Mouse (Mus musculus) kidney, postnatal 4 days (tissue): ENCODE data around the gene Prmt9.

Experiments used
- DNase-seq, 2 experiments: peaks; one replicate each; pipeline ENCODE4 v3.0.0; 2021; ENCODE audit warnings: mixed read lengths in 2 of 2

Prmt9 gene

DNA sequence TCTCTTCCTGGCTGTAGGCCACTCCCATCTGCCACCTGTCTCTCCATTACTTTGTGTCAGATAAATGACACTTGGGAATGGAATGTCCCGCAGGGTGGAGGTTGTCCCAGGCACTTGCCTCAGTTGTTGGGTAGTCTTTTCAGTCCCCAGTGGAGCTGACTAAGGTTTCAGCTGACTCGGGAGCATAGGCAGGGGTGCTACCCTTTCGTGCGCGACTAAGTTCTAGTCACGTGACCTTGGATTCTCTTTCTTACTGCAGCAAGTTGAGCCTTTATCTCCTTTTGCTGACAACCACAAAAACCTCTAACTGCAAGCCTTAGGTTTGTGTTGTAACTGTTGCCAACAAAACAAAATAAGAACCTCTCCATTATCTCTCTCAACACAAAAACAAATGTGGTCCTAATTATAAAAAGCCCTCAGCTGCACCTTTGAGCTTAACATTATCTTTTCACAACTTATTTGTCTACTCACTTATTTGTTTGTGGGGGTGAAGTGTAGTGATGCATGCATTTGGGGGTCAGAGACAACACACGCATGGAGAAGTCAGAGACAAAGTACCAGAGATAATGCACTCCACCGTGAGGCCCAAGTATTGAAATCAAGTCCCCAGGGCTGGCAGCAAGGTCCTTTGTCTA lies 14.7 kb upstream of the Prmt9 start:
- no peak for DNase-seq

DNA sequence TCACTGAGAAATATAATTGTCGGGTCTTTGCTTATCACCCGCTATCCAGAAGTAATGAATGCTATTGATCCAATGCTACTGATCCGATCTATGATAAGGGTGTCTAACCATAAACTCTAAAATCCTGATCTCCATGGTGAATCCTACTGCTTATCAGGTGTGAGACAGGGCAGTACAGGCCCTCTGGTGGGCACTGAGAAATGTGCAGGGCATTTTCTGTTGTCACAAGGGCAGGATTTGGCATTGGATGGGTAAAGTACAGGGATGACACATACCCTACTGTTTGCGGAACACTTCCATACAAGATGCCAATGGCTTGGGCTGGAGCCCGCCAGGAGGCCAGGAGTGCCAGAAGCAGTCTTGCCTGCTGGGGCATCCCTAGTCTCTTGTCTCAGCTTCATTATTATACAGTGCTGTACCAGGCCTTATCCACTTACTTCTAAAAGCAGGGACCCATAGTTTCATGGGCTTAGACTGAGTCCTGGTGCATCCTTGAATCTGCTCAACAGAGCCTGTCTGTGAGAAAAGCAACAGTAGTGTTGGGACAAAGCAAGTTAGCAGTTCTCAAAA lies 14.1 kb upstream of the Prmt9 start:
- peak; percentile 72 to 78 for DNase-seq

DNA sequence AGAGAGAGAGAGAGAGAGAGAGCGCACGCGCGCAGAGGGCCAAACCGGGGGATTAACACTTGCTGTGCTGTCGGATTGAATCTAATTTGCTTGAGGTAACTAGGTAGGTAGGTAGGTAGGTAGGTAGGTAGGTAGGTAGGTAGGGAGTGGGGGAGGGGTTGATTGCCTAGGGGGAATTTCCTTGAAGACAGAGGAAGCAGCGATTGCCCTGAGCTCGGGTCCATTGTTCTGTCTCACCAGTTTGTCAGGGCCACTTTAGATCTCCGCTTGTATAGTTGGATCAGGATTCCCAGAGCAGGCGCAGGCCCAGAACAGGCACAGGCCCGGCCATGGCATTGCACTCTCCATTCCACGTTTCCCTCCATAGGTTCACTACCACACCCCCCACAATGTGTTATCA lies 12.4 kb upstream of the Prmt9 start:
- no peak for DNase-seq

DNA sequence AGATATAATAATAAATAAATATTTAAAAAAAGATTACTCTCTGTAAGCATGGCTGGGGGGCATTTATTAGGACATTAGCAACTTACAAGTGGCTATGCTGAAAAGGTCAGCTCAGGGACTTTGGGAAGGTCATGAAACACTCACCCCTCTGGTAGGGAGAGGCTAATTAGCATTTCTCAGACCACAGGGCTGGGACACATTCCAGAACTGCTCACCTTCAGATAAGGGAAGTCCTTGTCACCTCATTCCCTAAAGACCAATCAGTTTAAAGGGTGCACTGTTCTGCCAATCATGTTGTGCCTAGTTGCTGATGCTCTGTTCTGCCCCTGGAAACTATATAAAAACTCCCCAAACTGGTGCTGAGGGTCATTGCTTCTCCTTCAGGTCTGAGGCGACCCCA lies 10.9 kb upstream of the Prmt9 start:
- no peak for DNase-seq

DNA sequence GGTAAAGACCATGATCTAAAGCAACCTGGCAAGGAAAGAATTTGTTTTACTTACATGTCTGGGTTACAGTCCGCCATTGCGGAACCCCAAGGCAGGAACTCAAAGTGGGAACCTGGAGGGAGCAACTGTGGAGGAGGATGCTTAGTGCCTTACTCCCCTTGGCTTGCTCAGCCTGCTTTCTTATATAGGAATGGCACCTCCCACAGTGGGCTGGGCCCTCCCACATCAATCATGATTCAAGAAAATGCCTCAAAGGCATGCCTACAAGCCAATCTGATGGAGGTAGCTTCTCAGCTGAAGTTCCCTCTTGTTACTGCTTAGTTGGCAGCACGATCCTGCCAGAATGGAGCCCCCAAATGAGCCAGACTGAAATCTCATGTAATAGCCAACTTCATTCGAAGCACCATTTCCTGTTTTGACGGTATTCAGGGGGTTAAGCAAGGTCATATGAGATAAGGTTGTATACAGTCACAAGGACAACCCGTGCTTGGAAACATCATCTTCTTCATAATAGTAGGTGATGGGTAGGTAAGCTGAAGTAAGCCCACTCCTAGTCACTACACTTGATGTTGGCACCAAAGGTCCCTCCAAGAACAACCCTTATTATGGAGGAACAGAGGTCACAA lies 5.9 kb upstream of the Prmt9 start:
- DNase-seq: no peak

DNA sequence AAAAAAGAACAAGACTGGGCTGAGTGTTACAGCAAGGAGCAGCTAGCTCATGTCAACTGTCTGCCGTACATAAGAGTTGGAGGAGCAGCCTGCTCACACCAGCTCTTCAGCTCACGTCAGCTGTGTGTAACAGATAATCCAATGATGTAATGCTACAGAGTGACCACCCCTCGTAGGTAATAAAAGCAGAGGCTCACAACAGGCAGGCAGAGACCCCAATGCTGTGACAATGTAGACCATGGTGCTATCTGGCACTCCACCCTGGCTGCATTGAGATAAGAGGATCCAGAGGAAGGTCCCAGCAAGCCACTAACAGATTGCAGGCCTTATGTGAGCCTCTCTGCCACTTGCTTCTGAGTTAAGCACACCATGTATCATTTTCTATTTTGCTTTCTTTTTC lies 4.8 kb upstream of the Prmt9 start:
- DNase-seq: no peak

DNA sequence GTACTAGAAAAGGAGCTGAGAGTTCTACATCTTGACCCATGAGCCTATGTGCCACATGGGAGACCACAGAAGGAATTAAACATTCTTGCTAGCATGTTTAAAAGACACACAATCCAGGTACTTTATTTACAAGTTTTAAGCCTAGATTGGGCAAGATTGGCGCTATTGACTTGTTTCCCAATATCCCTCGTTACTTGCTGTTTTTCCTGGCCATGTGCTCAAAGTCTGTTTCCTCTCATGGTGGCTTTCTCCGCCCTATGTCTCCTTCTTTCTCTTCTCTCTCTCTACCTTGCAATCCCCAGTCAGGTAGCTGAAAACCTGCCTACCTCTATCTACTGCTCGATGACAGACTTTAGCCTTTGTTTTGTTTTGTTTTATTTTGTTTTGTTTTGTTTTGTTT lies 3.6 kb upstream of the Prmt9 start:
- no peak for DNase-seq

DNA sequence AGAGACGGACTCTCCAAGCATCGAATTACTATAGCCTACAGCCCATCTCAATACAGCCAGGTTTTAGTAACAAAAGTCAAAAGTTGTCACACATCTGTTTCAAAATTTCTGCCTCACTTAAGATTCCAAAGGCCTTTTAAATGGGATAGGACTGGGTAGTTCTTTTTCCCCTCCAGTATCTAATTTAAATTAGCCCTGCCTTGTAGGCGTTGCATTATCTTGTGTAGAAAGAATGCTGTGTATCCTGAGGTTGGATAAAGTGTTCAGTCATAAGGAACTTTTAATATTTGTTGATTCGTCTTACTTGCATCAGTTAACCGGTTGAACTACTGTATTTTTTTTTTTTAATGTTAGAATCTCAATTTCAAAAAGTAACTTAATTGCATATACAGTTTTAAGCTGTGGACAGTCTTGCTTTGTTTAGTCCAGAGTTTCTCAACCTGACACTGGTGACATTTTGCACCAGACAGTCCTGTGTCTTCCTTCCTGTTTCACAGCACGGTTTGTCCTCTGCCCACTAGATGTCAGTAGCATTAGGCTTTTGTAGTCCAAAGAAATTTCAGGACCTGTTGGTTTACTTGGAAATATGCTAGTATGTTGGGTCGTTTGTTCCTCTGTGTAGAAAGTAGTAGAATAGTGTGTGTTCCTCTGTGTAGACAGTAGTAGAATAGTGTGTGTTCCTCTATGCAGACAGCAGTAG lies 834 bp downstream of the Prmt9 start:
- peak; percentile 21 to 51 for DNase-seq

DNA sequence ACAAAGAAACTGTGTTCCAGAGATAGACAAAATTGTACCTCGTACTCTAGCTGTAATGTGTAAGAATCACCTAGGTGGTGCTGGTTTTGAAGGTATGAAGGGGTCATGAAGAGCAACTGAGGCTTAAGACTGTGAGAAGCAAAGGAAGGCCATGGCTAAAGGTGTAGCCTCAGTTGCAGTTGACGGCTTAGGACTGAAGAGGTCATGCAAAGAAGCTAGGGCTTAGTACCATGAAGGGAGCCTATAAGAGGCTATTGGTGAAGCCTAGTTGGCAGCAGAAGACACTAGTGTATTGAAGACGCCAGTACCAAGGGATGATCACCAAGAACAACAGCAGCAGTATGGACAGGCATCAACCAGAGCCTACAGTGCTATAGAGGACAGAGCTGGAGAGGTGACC lies 3.3 kb downstream of the Prmt9 start:
- no peak for DNase-seq

DNA sequence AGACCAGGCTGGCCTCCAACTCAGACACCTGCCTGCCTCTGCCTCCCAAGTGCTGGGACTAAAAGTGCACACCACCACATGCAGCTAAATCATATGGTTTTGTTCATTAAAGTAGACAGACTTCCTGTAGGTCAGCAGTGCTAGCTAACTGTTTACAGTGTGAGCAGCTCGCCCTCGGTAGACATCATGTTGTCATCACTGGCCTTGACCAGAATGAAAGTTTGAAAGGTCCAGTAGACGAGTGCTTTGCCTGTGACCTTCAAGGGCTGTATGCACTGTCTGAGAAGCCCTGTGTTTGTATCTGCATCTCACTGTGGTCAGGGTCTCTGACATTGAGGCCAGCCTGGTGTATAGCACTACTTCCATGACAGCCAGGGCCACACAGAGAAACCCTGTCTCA lies 12.2 kb downstream of the Prmt9 start:
- no peak for DNase-seq

DNA sequence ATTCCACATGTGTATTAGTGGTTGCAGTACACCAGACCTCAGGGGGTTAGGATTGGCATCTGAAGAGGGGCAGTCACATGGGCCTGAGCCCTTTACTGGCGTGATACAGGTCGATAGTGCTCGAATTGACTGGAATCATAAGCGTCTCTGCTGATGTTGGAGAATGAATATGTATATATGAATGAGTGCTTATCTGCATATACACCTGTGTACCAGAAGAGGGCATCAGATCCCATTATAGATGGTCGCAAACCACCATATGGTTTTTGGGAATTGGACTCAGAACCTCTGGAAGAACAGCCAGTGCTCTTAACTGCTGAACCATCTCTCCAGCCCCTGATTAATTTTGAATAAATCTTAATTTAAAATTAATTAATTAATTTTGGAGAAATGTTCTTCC lies 25.0 kb downstream of the Prmt9 start:
- no peak for DNase-seq

DNA sequence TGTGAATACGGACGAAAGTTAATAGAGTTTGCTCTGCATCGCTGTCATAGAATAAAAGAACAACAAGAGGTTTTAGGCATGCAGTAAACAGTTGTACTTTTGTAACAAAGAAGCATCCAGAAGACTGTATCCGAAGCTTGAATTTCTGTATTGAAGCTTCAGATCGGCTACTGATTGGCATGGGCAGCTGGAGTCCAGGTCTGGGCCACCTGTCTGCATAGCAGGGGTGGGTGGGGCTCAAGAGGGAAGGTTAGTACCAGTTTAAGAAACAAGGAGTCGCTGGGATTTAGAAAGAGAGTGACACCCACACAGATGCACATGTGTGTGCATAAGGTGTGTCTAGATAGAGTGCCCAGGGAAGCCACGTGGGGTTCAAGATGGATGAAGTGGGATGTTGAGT lies 28.5 kb downstream of the Prmt9 start:
- DNase-seq: no peak

DNA sequence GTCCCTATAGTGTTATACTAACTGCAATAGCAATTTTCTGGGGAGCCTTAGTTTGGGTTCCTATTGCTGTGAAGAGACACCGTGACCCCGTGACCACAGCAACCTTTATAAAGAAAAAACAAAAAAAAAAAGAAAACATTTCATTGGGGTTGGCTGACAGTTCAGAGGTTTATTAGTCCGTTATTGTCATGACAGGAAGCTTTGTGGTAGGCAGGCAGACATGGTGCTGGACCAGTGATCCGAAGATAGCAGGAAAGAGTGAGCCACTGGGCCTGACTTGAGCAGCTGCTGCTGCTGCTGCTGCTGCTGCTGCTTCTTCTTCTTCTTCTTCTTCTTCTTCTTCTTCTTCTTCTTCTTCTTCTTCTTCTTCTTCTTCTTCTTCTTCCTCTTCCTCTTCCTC lies 35.0 kb downstream of the Prmt9 start:
- DNase-seq: no peak

DNA sequence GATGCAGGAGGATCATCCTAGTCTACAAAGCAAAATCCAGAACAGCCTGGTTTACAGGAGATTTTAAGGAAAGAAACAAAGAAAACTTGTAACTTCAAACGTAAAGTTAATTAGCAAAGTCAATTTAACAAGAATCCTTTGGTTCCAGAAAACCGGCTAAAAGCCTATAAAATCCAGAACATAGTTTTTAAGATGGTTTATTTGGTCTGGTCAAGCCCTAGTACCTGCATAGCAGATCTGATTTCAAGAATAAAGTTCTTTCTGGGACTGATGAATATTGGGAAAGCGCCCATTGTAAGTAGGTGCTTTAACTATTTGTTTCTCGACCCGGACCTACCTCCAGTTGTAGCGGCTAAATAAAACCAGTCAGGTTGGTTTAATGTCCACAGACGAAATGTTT lies 60.4 kb downstream of the Prmt9 start:
- DNase-seq: no peak

DNA sequence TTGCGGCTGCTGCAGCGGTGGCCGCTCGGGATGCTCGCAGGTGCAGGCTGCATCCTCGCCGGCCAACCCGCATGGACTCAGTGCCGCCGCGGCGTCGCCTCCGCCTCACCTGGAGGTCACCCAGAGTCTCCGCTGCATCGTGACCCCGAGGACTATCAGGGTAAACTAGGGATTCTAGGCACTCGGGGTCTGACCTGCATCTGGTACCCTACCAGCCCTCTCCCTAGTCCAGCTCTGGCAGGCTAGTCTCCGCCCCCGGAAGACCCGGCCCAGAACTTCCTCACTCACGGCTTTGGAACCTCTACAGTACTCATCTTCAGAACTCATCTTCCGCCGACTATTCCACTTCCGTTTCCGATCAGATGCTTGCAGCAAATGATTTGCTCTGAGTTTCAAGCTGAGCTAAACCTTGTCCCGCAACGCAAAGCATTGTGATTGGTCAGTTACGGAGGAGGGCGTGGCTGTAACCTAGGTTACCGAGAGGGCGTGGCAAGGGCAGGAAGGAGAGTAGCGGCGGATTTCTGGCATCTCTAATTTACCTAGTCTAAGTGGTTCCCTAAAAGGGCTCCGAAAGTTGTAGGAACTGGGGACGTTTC lies 61.3 kb downstream of the Prmt9 start, which contains the start of gene Tmem184c:
TSS of gene Tmem184c (minus strand) at position 325 of the 596 bp plus-strand sequence.
- peak; percentile 98 to 99 for DNase-seq

DNA sequence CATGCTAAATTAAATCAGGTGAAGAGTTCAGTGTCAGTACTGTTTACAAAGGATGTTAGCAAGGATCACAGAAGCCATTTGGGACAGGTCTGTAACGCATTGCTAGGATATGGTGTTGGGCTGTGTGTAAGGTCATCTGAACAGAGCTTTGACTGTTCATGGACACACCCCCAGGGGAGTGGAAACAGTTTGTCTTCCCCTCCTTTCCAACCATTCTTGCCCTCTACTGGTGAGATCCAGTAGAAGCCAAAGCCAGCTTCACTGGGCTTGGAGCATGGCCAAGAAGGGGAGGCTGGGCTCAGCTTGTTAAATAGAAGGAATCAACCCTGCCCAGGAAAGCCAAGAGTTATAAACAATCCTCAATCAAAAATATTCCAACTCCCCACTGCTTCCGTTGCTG lies 68.7 kb downstream of the Prmt9 start:
- DNase-seq: peak; percentile 71 to 80

DNA sequence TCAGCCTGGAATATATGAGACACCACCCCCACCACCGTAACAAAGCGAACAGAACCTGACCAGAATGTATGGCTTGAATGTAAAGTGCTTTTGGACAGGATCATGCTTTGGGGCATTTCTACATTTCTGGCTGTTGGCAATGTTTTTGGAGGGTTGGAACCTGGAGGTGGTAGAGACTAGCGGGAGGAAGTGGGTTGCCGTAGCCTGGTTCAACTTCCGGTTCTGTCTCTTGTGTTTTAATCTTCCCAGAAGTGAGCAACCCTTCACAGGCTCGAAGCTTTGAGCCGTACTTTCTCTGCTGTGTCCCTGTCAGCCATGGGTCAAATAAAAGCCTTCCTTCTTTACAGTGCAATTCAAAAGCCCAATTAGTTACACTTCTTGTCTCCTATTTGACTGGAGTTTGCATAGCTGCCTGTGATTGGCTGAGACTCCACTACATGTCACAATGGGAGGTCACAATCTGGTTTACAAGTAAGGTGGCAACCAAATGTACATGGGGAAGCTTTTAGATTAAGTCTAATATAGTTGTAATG lies 74.5 kb downstream of the Prmt9 start:
- DNase-seq: no peak

DNA sequence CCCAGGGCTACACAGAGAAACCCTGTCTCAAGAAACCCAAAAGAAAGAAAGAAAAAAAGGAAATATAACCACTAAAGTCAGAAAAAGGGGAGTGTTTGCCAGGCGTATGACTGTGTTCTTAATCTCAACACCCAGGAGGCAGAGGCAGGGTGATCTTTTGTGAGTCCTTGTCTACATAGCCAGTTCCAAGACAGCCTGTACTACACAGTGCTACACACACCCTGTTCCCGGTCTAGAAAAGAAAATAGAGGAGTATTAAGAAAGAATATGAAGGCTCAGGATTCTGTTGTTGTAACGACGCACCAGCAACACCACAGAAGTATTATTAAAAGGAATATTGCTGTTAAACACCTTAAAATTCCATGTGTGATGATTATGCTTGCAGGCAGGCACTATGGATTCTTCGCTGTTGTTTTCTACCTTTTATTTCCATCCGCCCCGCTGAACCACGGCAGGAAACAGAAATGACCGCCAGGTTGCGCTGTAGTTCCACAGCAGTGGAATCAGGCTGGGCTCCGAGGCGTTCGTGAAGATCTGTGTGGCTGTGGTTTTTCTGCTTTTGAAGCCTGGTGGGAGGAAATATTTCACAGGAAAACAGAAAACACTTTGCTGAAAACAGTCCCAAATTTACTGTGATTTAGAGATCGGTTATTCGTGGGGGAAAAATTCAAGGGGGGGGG lies 80.8 kb downstream of the Prmt9 start:
- DNase-seq: peak; percentile 93

DNA sequence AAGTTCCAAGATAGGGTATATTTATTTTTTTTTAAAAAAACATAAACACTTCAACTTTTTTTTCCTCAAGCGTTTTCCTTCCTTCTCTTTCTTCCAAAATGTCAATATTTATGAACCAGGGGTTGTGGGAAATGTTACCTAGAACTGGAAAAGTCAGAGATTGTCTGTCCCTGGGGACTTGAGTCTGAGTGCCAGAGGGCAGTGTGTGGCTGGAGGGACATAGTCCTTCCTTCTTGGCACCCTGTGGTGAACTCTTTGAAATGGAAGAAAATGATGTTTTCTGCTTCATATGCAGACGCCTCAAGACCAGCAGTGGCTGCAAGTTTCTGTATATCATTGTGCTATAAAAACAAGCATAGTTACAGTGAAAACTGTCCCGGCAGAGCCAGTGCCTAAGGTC lies 81.5 kb downstream of the Prmt9 start:
- peak in 1 of 2 experiments; percentile 10 for DNase-seq
